Mouse (Mus musculus) CH12F3 (cell line): ENCODE data around the gene Pepd.
"Not testable (repeated sequence)": the region's sequence is repeated elsewhere in the genome, so short reads cannot be mapped to it uniquely, and the experiment has no call there.

ENCODE experiments used
- in situ Hi-C: fragments of 300-500 bp; cut with MboI; formaldehyde crosslinking; loops from 2 replicates; pipeline ENCODE4 v1.14.3; 2020; ENCODE audit warnings: low sequenced_read_pairs

The Pepd gene

GRCm38 (mm10) chr7:34982372-34982771 lies 70.2 kb downstream of the Pepd start:
- in situ Hi-C loops, result not testable (repeated sequence)

- in situ Hi-C loops, result no loop called here
These were observed 71.7 kb downstream of the Pepd start for GRCm38 (mm10) chr7:34983702-34984475.

GRCm38 (mm10) chr7:34984526-34985133 lies 72.5 kb downstream of the Pepd start:
- in situ Hi-C loops, result no loop called here

GRCm38 (mm10) chr7:34985216-34985615 lies 73.0 kb downstream of the Pepd start:
- in situ Hi-C loops, result no loop called here

- in situ Hi-C loops, result no loop called here
These were observed 73.5 kb downstream of the Pepd start for GRCm38 (mm10) chr7:34985646-34986045.

GRCm38 (mm10) chr7:34986575-34987150 lies 74.5 kb downstream of the Pepd start:
- in situ Hi-C loops, result no loop called here

GRCm38 (mm10) chr7:34987258-34987657 lies 75.1 kb downstream of the Pepd start:
- in situ Hi-C loops, result no loop called here

GRCm38 (mm10) chr7:34988488-34988887 lies 76.3 kb downstream of the Pepd start:
- in situ Hi-C loops, result no loop called here

GRCm38 (mm10) chr7:34991731-34992246 lies 79.6 kb downstream of the Pepd start:
- in situ Hi-C loops, result no loop called here

- in situ Hi-C loops, result no loop called here
These were observed 80.6 kb downstream of the Pepd start for GRCm38 (mm10) chr7:34992766-34993165.

- in situ Hi-C loops, result no loop called here
These were observed 83.9 kb downstream of the Pepd start for GRCm38 (mm10) chr7:34995872-34996662.

GRCm38 (mm10) chr7:35000839-35001238 lies 88.7 kb downstream of the Pepd start:
- in situ Hi-C loops, result no loop called here

GRCm38 (mm10) chr7:35003171-35003737 lies 91.1 kb downstream of the Pepd start:
- in situ Hi-C loops, result no loop called here

- in situ Hi-C loops, result no loop called here
These were observed 94.5 kb downstream of the Pepd start for GRCm38 (mm10) chr7:35006661-35007060.

GRCm38 (mm10) chr7:35013228-35013627 lies 101.0 kb downstream of the Pepd start:
- in situ Hi-C loops, result no loop called here

GRCm38 (mm10) chr7:35015252-35015651 lies 103.1 kb downstream of the Pepd start:
- in situ Hi-C loops, result no loop called here

GRCm38 (mm10) chr7:35021365-35021764 lies 109.2 kb downstream of the Pepd start:
- in situ Hi-C loops, result no loop called here

GRCm38 (mm10) chr7:35023251-35023650 lies 111.1 kb downstream of the Pepd start:
- in situ Hi-C loops, result no loop called here

GRCm38 (mm10) chr7:35024426-35024825 lies 112.2 kb downstream of the Pepd start:
- in situ Hi-C loops, result no loop called here

- in situ Hi-C loops, result no loop called here
These were observed 113.5 kb downstream of the Pepd start for GRCm38 (mm10) chr7:35025409-35026275.
